Mouse (Mus musculus) heart, embryonic 10.5 days (tissue): ENCODE results near the gene Hoxc5. TPM values are rescaled to one million over a fixed set of nuclear protein-coding genes. Genes with fewer than 3 reads are reported as not detected.

Experiments used
- DNase-seq: peaks from one replicate; pipeline ENCODE4 v3.0.0-alpha.2; 2017; ENCODE audit warnings: low spot score
- H3K27ac ChIP-seq: fragments of 300-500 bp; sonication (generic); 2 replicates; pipeline ENCODE4 v1.5.1; 2016; ENCODE audit warnings: mild to moderate bottlenecking
- H3K27me3 ChIP-seq: fragments of 300-500 bp; sonication (generic); 2 replicates; pipeline ENCODE4 v1.6.1; 2016; ENCODE audit warnings: mild to moderate bottlenecking; ENCODE audit not compliant: poor library complexity, insufficient read depth, severe bottlenecking
- H3K36me3 ChIP-seq: fragments of 300-500 bp; sonication (generic); 2 replicates; pipeline ENCODE4 v1.6.1; 2016; ENCODE audit warnings: mild to moderate bottlenecking, moderate library complexity
- H3K4me1 ChIP-seq: fragments of 300-500 bp; sonication (generic); 2 replicates; pipeline ENCODE4 v1.6.1; 2016; ENCODE audit warnings: mild to moderate bottlenecking
- H3K4me3 ChIP-seq: fragments of 300-500 bp; sonication (generic); 2 replicates; pipeline ENCODE4 v1.5.1; 2016; ENCODE audit warnings: mild to moderate bottlenecking, moderate library complexity
- H3K9me3 ChIP-seq: fragments of 300-500 bp; sonication (generic); 2 replicates; pipeline ENCODE4 v1.6.1; 2016; ENCODE audit warnings: mild to moderate bottlenecking, moderate library complexity
- WGBS: fragments of 180-500 bp; shearing (Covaris S2); methylation state at CpG from one replicate; pipeline ENCODE4 v1.1.7; 2016; 5-methylcytosine and 5-hydroxymethylcytosine counted together
- polyA plus RNA-seq: library from polyadenylated mRNA; unstranded; fragments of >200 nt; fragmentation: Nextera tagmentation; extraction: Ambion mirVana; gene quantifications from 2 replicates; pipeline ENCODE4 v1.2.1, GENCODE M21; 2016

Hoxc5 gene
- polyA plus RNA-seq, 1 experiment from 2014 or later, result 5.5 TPM

GRCm38 (mm10) chr15:102965892-102966775 is 1.1 kb upstream of the Hoxc5 start:
- Histone ChIP-seq H3K4me1 (no peaks in the 10 kb centered on the region; the same call in 1 of the 2 replicates), H3K27me3 (peaks cover 100% of the 10 kb centered on the region), H3K9me3 (no peaks in the 10 kb centered on the region), H3K27ac (no peak overlapping the region), H3K4me3 (peak overlapping the region; percentile 43), H3K36me3 (no peaks in the 10 kb centered on the region)
- no peak for DNase-seq
- WGBS, result 2% methylated on average over 30 of the region's 30 CpGs

GRCm38 (mm10) chr15:102966776-102967311 is 399 bp upstream of the Hoxc5 start, which contains the start of gene Hoxc10:
Gene Hoxc10 (plus strand): TSS chr15:102966796.
- H3K36me3 ChIP-seq, result no peaks in the 10 kb centered on the region
- 3% methylated on average over 27 of the region's 27 CpGs for WGBS
- H3K9me3 ChIP-seq, result no peaks in the 10 kb centered on the region
- H3K4me1 ChIP-seq, result no peaks in the 10 kb centered on the region; the same call in 1 of the 2 replicates
- H3K27me3 ChIP-seq, result peaks cover 100% of the 10 kb centered on the region
- peak within 1 kb of the TSS; percentile 43 for H3K4me3 ChIP-seq
- no peak within 1 kb of the TSS for H3K27ac ChIP-seq
- no peak for DNase-seq

- 1% methylated on average over 34 of the region's 34 CpGs for WGBS
- H3K4me3 ChIP-seq, result no peak overlapping the region
- DNase-seq, result no peak
- H3K4me1 ChIP-seq, result no peaks in the 10 kb centered on the region; the same call in 1 of the 2 replicates
- H3K27ac ChIP-seq, result no peak overlapping the region
- no peaks in the 10 kb centered on the region for H3K36me3 ChIP-seq
- no peaks in the 10 kb centered on the region for H3K9me3 ChIP-seq
- H3K27me3 ChIP-seq, result peaks cover 100% of the 10 kb centered on the region
Measured at GRCm38 (mm10) chr15:102967511-102968397, 511 bp downstream of the Hoxc5 start.

- H3K4me3 ChIP-seq, result no peak overlapping the region
- no peak overlapping the region for H3K27ac ChIP-seq
- WGBS, result 24% methylated on average over 1 of the region's 1 CpGs
- no peaks in the 10 kb centered on the region for H3K36me3 ChIP-seq
- H3K4me1 ChIP-seq, result no peaks in the 10 kb centered on the region; the same call in 1 of the 2 replicates
- no peak for DNase-seq
- no peaks in the 10 kb centered on the region for H3K9me3 ChIP-seq
- peaks cover 100% of the 10 kb centered on the region for H3K27me3 ChIP-seq
Measured at GRCm38 (mm10) chr15:102969296-102969695, 2.1 kb downstream of the Hoxc5 start.

- no peak for DNase-seq
- Histone ChIP-seq H3K9me3 (no peaks in the 10 kb centered on the region), H3K27me3 (peaks cover 100% of the 10 kb centered on the region), H3K4me1 (no peaks in the 10 kb centered on the region; the same call in 1 of the 2 replicates), H3K36me3 (no peaks in the 10 kb centered on the region), H3K4me3 (no peak overlapping the region), H3K27ac (no peak overlapping the region)
- WGBS, result 2% methylated on average over 12 of the region's 12 CpGs
Measured at GRCm38 (mm10) chr15:102970740-102971139, 3.5 kb downstream of the Hoxc5 start.

GRCm38 (mm10) chr15:102972254-102972653 is 5.0 kb downstream of the Hoxc5 start:
- Histone ChIP-seq H3K27me3 (peaks cover 100% of the 10 kb centered on the region), H3K4me1 (peaks cover 6% of the 10 kb centered on the region), H3K4me3 (no peak overlapping the region), H3K36me3 (no peaks in the 10 kb centered on the region), H3K27ac (no peak overlapping the region), H3K9me3 (no peaks in the 10 kb centered on the region)
- WGBS, result 1% methylated on average over 21 of the region's 21 CpGs
- no peak for DNase-seq

GRCm38 (mm10) chr15:102972753-102973152 is 5.5 kb downstream of the Hoxc5 start:
- peaks cover 9% of the 10 kb centered on the region for H3K4me1 ChIP-seq

GRCm38 (mm10) chr15:102975034-102975433 is 7.8 kb downstream of the Hoxc5 start:
- H3K27me3 ChIP-seq, result peaks cover 100% of the 10 kb centered on the region
- H3K4me1 ChIP-seq, result peaks cover 9% of the 10 kb centered on the region
- H3K9me3 ChIP-seq, result no peaks in the 10 kb centered on the region
- no peak overlapping the region for H3K4me3 ChIP-seq
- WGBS, result 3% methylated on average over 7 of the region's 7 CpGs
- H3K27ac ChIP-seq, result no peak overlapping the region
- H3K36me3 ChIP-seq, result no peaks in the 10 kb centered on the region
- no peak for DNase-seq

More at GRCm38 (mm10) chr15:102972753-102973152, 5.5 kb downstream of the Hoxc5 start:
- Histone ChIP-seq H3K27me3 (peaks cover 100% of the 10 kb centered on the region), H3K9me3 (no peaks in the 10 kb centered on the region), H3K36me3 (no peaks in the 10 kb centered on the region), H3K4me3 (no peak overlapping the region), H3K27ac (no peak overlapping the region)
- 2% methylated on average over 6 of the region's 6 CpGs for WGBS
- no peak for DNase-seq

- Histone ChIP-seq H3K4me1 (peaks cover 9% of the 10 kb centered on the region), H3K27me3 (peaks cover 100% of the 10 kb centered on the region), H3K27ac (no peak overlapping the region), H3K4me3 (no peak overlapping the region), H3K36me3 (no peaks in the 10 kb centered on the region), H3K9me3 (no peaks in the 10 kb centered on the region)
- DNase-seq, result no peak
- WGBS, result 1% methylated on average over 21 of the region's 21 CpGs
Measured at GRCm38 (mm10) chr15:102975688-102976111, 8.5 kb downstream of the Hoxc5 start.

- Histone ChIP-seq H3K9me3 (no peaks in the 10 kb centered on the region), H3K27me3 (peaks cover 100% of the 10 kb centered on the region), H3K4me3 (peak within 1 kb of the TSS; percentile 41), H3K27ac (no peak within 1 kb of the TSS), H3K36me3 (no peaks in the 10 kb centered on the region), H3K4me1 (peaks cover 9% of the 10 kb centered on the region)
- DNase-seq, result no peak
- 0% methylated on average over 20 of the region's 20 CpGs for WGBS
Measured at GRCm38 (mm10) chr15:102976171-102976570, 8.9 kb downstream of the Hoxc5 start, which contains the start of gene Hoxc9. Gene Hoxc9 (plus strand): TSS chr15:102976439.

- no peak for DNase-seq
- 1% methylated on average over 37 of the region's 37 CpGs for WGBS
- no peak overlapping the region for H3K27ac ChIP-seq
- H3K27me3 ChIP-seq, result peaks cover 100% of the 10 kb centered on the region
- peaks cover 12% of the 10 kb centered on the region for H3K4me1 ChIP-seq
- no peaks in the 10 kb centered on the region for H3K36me3 ChIP-seq
- no peaks in the 10 kb centered on the region for H3K9me3 ChIP-seq
- peak overlapping the region; percentile 41 for H3K4me3 ChIP-seq
Measured at GRCm38 (mm10) chr15:102976631-102977422, 9.6 kb downstream of the Hoxc5 start.
